In the genomic region with DNA sequence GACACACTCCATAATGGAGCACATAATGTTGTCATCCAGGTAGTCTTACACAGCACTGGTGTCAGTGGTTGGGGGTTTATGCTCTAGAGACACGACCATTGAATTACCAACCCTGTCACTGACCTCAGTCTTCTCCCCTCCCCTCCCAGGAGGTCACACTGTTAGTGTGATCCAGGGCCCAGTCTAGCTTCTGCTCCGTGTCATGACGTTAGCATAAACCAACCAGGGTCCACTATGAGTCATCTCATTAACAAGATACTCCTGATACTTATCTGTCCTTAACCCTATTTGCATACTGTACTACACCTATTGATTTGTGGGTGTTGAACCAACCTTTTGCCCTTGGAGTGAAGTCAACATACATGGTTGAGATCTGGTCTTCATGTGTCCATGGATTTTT, we compare ENCODE assay signal across 24 mouse cellular contexts. TPM values are rescaled to one million over a fixed set of nuclear protein-coding genes. Genes with fewer than 3 reads are reported as not detected.
DNase-seq lines count a peak whose midpoint lies in the region; ATAC-seq and TF ChIP-seq lines count a peak whose summit lies in the region.
"Had no signal": no experiment of that assay in that cellular context is flagged by ENCODE, and none has a peak within 500 bp of the region (broad histone marks: within the 10 kb centered on the region; RNA-seq: fewer than 3 reads in every experiment).

No protein-coding gene starts in this region.

- peak; percentile 45 for ATAC-seq in G1E (ENCODE audit: extremely low read depth, insufficient number of reproducible peaks, low FRiP score, poor library complexity, severe bottlenecking)
- peak; percentile 79 for ATAC-seq in intestine, postnatal 0 days
- ATAC-seq: midbrain, embryonic 15.5 days had no signal

- H3K36me3 ChIP-seq in heart, embryonic 10.5 days, result peaks cover 41% of the 10 kb centered on the region
- peaks cover 70% of the 10 kb centered on the region for H3K36me3 ChIP-seq in G1E (replicated peaks)
- H3K36me3 ChIP-seq in intestine, postnatal 0 days (ENCODE audit: control insufficient read depth, insufficient read depth), result 0 out of 2 replicates have a peak, but pooled peaks cover 5% of the 10 kb centered on the region
- 0 out of 2 replicates have a peak, but pooled peaks cover 2% of the 10 kb centered on the region for H3K36me3 ChIP-seq in small intestine, adult 2 months (ENCODE audit: control insufficient read depth, insufficient read depth, low read length)
- peaks cover 78% of the 10 kb centered on the region for H3K36me3 ChIP-seq in limb, embryonic 10.5 days
- H3K36me3 ChIP-seq: midbrain, embryonic 15.5 days had no signal

- H3K4me2 ChIP-seq in intestine, postnatal 0 days (replicated peaks; ENCODE audit: low read depth), result no peak overlapping the region
- H3K4me2 ChIP-seq: kidney, embryonic 15.5 days; limb, embryonic 15.5 days; midbrain, embryonic 15.5 days had no signal

- 90% methylated on average over 3 of the region's 3 CpGs for WGBS in heart, embryonic 10.5 days
- WGBS in intestine, postnatal 0 days, result 63% methylated on average over 3 of the region's 3 CpGs
- WGBS in small intestine, adult 2 months, result 49% methylated on average over 3 of the region's 3 CpGs
- WGBS in limb, embryonic 10.5 days, result 97% methylated on average over 3 of the region's 3 CpGs

- peak; percentile 6 for DNase-seq in heart, embryonic 10.5 days (ENCODE audit: low spot score)
- DNase-seq in heart, adult 18-20 months, result no peak
- no peak for DNase-seq in G1E (ENCODE audit: low spot score)
- no peak for DNase-seq in layer of hippocampus, postnatal 25 days (ENCODE audit: extremely low spot score in 1 of 2, low spot score in 1 of 2)
- no peak for DNase-seq in urinary bladder, postnatal 14 days (ENCODE audit: low spot score)
- no peak for DNase-seq in limb, embryonic 10.5 days (ENCODE audit: low spot score)
- DNase-seq: adrenal gland, postnatal 36 days; B cell, adult 2 months; cerebellum, adult 11-12 months; cerebellum, postnatal 14 days; embryo, embryonic 11 days; gastrocnemius, adult 2 months; kidney, postnatal 4 days; lung, postnatal 14 days; spleen, adult 18-20 months; thymus, adult 18-20 months had no signal

- TF ChIP-seq POLR2A in small intestine, adult 2 months (IDR thresholded peaks at IDR 0.05; ENCODE audit: low read depth, low read length), result no peak

- TF ChIP-seq CTCF in G1E (IDR thresholded peaks at IDR 0.05; ENCODE audit: low read depth, low read length), result no peak
- TF ChIP-seq CTCF in intestine, postnatal 0 days (IDR thresholded peaks at IDR 0.05; ENCODE audit: low read depth), result no peak
- TF ChIP-seq CTCF in small intestine, adult 2 months (IDR thresholded peaks at IDR 0.05; ENCODE audit: extremely low read depth, insufficient read length, insufficient replicate concordance, low read depth, low read length), result no peak

- H3K9ac ChIP-seq in intestine, postnatal 0 days (ENCODE audit: low read depth, low read length), result no peak overlapping the region
- H3K9ac ChIP-seq: kidney, embryonic 15.5 days; limb, embryonic 15.5 days; midbrain, embryonic 15.5 days had no signal

- H3K27ac ChIP-seq in heart, embryonic 10.5 days, result no peak overlapping the region
- H3K27ac ChIP-seq in intestine, postnatal 0 days (ENCODE audit: low read depth, low read length), result no peak overlapping the region
- peak overlapping the region; percentile 56; the same call in 1 of the 2 replicates for H3K27ac ChIP-seq in small intestine, adult 2 months (ENCODE audit: insufficient read depth, low read depth, low read length)
- no peak overlapping the region for H3K27ac ChIP-seq in limb, embryonic 10.5 days
- H3K27ac ChIP-seq: forebrain, embryonic 10.5 days; gastrocnemius, adult 2 months; hindbrain, embryonic 10.5 days; kidney, embryonic 15.5 days; limb, embryonic 15.5 days; midbrain, embryonic 15.5 days had no signal

- H3K9me3 ChIP-seq in heart, embryonic 10.5 days, result no peaks in the 10 kb centered on the region
- no peaks in the 10 kb centered on the region for H3K9me3 ChIP-seq in G1E (replicated peaks)
- H3K9me3 ChIP-seq in intestine, postnatal 0 days (ENCODE audit: control insufficient read depth), result no peaks in the 10 kb centered on the region
- H3K9me3 ChIP-seq in limb, embryonic 10.5 days (replicated peaks), result no peaks in the 10 kb centered on the region
- H3K9me3 ChIP-seq: forebrain, embryonic 10.5 days; hindbrain, embryonic 10.5 days; kidney, embryonic 15.5 days; limb, embryonic 15.5 days; midbrain, embryonic 15.5 days had no signal

- H3K27me3 ChIP-seq in heart, embryonic 10.5 days (ENCODE audit: insufficient read depth, poor library complexity, severe bottlenecking), result no peaks in the 10 kb centered on the region
- no peaks in the 10 kb centered on the region for H3K27me3 ChIP-seq in G1E (ENCODE audit: insufficient read depth, low read length)
- H3K27me3 ChIP-seq in intestine, postnatal 0 days (replicated peaks; ENCODE audit: control insufficient read depth, insufficient read depth, low read length), result no peaks in the 10 kb centered on the region
- no peaks in the 10 kb centered on the region for H3K27me3 ChIP-seq in small intestine, adult 2 months (ENCODE audit: control insufficient read depth, insufficient read depth, low read length)
- no peaks in the 10 kb centered on the region for H3K27me3 ChIP-seq in limb, embryonic 10.5 days (ENCODE audit: low read depth, poor library complexity, severe bottlenecking)
- H3K27me3 ChIP-seq: kidney, embryonic 15.5 days; limb, embryonic 15.5 days; midbrain, embryonic 15.5 days had no signal

- H3K4me1 ChIP-seq in heart, embryonic 10.5 days, result 0 out of 2 replicates have a peak, but pooled peaks cover 10% of the 10 kb centered on the region
- H3K4me1 ChIP-seq in G1E (ENCODE audit: insufficient read depth, low read depth, low read length), result peaks cover 10% of the 10 kb centered on the region
- H3K4me1 ChIP-seq in intestine, postnatal 0 days (replicated peaks; ENCODE audit: control insufficient read depth, insufficient read depth, low read length), result no peaks in the 10 kb centered on the region
- peaks cover 8% of the 10 kb centered on the region; the same call in 1 of the 2 replicates for H3K4me1 ChIP-seq in small intestine, adult 2 months (ENCODE audit: control insufficient read depth, insufficient read depth, insufficient read length, low read length)
- H3K4me1 ChIP-seq in limb, embryonic 10.5 days, result no peaks in the 10 kb centered on the region
- H3K4me1 ChIP-seq: forebrain, embryonic 10.5 days; hindbrain, embryonic 10.5 days; kidney, embryonic 15.5 days; limb, embryonic 15.5 days; midbrain, embryonic 15.5 days had no signal

- no peak overlapping the region for H3K4me3 ChIP-seq in heart, embryonic 10.5 days
- H3K4me3 ChIP-seq in G1E (ENCODE audit: low read depth, low read length), result no peak overlapping the region
- H3K4me3 ChIP-seq in intestine, postnatal 0 days (ENCODE audit: low read depth, low read length), result no peak overlapping the region
- H3K4me3 ChIP-seq in small intestine, adult 2 months (ENCODE audit: low read depth, low read length), result no peak overlapping the region
- H3K4me3 ChIP-seq in limb, embryonic 10.5 days, result no peak overlapping the region
- H3K4me3 ChIP-seq: forebrain, embryonic 10.5 days; gastrocnemius, adult 2 months; hindbrain, embryonic 10.5 days; kidney, embryonic 15.5 days; limb, embryonic 15.5 days; midbrain, embryonic 15.5 days; myocyte had no signal

RNA-seq across cellular contexts. Expression of a gene that starts 13.5 kb away (rescaled TPM):
- 38.0 and 57.1 TPM in 2 replicates for polyA plus RNA-seq in heart, embryonic 10.5 days (2016; fragmentation: Nextera tagmentation; extraction: Ambion mirVana)
- total RNA-seq in heart, adult 18-20 months (2021), result 1 to 10 TPM; 2.7 to 3.3 TPM
- 34.8 and 41.6 TPM in 2 replicates for total RNA-seq in G1E (2014; fragmentation: Nextera tagmentation)
- 92.8 and 104 TPM in 2 replicates for total RNA-seq in G1E (2017)
- 21.0 and 24.0 TPM in 2 replicates for polyA plus RNA-seq in G1E (2012)
- 9.1 and 9.7 TPM in 2 replicates for polyA plus RNA-seq in intestine, postnatal 0 days (2015; fragmentation: Nextera tagmentation; extraction: Ambion mirVana)
- 0.66 and 1.0 TPM in 2 replicates for polyA plus RNA-seq in small intestine, adult 2 months (2012; rRNA removed)
- total RNA-seq in layer of hippocampus, postnatal 25 days (2021), result 1 to 10 TPM; 2.7 to 2.9 TPM
- polyA plus RNA-seq in limb, embryonic 10.5 days (2016; fragmentation: Nextera tagmentation; extraction: Ambion mirVana), result 77.0 and 77.9 TPM in 2 replicates

RNA-seq across cellular contexts. Expression of a gene that starts 14.2 kb away (rescaled TPM):
- polyA plus RNA-seq in heart, embryonic 10.5 days (2016; fragmentation: Nextera tagmentation; extraction: Ambion mirVana), result 53.7 and 54.8 TPM in 2 replicates
- 10 to 100 TPM; 40.3 to 48.8 TPM for total RNA-seq in heart, adult 18-20 months (2021)
- total RNA-seq in G1E (2014; fragmentation: Nextera tagmentation), result 17.2 and 23.9 TPM in 2 replicates
- 24.5 and 51.1 TPM in 2 replicates for total RNA-seq in G1E (2017)
- 23.9 and 25.6 TPM in 2 replicates for polyA plus RNA-seq in G1E (2012)
- 40.5 and 41.5 TPM in 2 replicates for polyA plus RNA-seq in intestine, postnatal 0 days (2015; fragmentation: Nextera tagmentation; extraction: Ambion mirVana)
- polyA plus RNA-seq in small intestine, adult 2 months (2012; rRNA removed), result 61.1 and 85.9 TPM in 2 replicates
- 100 to 1,000 TPM; 296 to 326 TPM for total RNA-seq in layer of hippocampus, postnatal 25 days (2021)
- 46.9 and 53.0 TPM in 2 replicates for polyA plus RNA-seq in limb, embryonic 10.5 days (2016; fragmentation: Nextera tagmentation; extraction: Ambion mirVana)
